Mouse (Mus musculus) erythroblast, embryonic 14.5 days (primary cell): ENCODE results near the gene Rer1.

Experiments
- GATA1 ChIP-seq: IDR thresholded peaks from 2 replicates; pipeline ENCODE4 v1.6.1; 2012; ENCODE audit warnings: low read length, inconsistent platforms, mixed read lengths
- TAL1 ChIP-seq: IDR thresholded peaks from 3 replicates; pipeline ENCODE4 v1.6.1; 2012; ENCODE audit warnings: low read length, inconsistent platforms, mixed read lengths

GRCm38 (mm10) chr4:155130616-155131015 is 44.4 kb upstream of the Rer1 start:
- no peak for TF ChIP-seq GATA1
- no peak for TF ChIP-seq TAL1
